Mouse (Mus musculus): Measurements from ENCODE around the gene Appl2.

The Appl2 gene

DNA sequence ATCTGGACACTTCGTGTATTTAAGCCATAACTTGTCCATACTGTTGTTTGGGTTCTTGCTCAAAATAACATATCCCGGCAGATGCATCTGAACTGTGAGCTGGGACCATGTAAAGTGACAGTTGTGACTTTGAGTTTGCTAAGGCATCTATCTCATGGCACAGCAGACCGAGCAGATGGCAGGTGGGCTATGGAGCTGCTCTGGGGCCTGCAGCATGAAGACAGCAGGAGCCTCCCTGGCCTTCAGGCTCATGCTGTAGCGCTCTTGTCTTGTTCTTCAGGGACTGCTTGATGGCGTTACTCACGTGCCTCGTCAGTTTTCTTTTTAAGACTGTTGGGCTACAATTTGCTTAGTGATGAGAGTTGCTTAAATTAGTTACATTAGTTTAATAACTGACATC, 55.9 kb downstream of the Appl2 start:
- DNase-seq (ENCODE audit: inconsistent age in 2 of 2, low spot score in 1 of 2), result no peak

- no peak for DNase-seq (ENCODE audit: inconsistent age in 2 of 2, low spot score in 1 of 2)
These were observed 57.7 kb downstream of the Appl2 start for GRCm38 (mm10) chr10:83590801-83591200.

DNA sequence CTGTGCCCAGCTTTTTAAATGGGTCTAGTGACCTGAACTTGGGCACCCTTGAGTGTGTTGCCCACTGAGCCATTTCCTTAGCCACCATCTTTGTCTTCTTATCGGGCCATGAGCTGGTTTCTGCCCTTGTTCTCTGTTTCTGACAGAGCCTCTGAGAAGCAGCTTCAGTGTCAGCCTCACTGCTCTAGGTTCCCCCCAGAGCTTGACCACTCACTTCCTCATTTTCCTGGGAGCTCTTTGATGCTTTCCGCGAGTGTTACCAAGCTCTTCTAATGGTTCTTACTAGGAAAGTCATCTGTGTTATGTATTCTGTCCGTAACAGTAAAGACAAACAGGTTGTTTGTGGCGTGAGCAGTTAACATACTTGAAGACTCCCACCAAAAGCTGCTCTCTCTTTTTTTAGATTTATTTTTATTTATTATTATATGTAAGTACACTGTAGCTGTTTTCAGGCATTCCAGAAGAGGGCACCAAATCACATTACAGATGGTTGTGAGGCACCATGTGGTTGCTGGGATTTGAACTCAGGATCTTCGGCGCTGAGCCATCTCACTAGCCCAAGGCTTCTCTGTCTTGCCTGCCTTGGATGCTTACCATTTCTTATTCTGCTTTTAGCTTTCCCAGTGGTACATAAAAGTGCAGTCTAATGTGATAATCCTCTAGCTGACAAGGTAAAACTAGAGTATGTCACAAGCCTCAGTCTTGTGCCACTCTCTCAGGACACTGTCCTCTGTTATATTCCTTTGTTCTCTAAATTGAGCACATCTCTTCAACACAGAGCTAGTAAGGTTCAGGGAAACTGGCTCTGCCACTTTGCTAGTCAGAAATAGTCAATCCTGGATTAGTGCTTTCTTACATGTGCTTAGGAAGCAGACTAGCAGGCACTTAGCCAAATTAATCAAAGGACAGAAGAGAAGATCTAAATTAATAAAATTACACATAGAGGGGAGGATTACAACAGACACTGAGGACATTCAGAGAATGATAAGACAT, 82.8 kb downstream of the Appl2 start:
- no peak for DNase-seq (ENCODE audit: inconsistent age in 2 of 2, low spot score in 1 of 2)

- DNase-seq (ENCODE audit: inconsistent age in 2 of 2, low spot score in 1 of 2), result no peak
These were observed 85.5 kb downstream of the Appl2 start for GRCm38 (mm10) chr10:83563005-83563404.
